Mouse (Mus musculus): Measurements from ENCODE around the gene Gpc6. TPM values are rescaled to one million over a fixed set of nuclear protein-coding genes. Genes with fewer than 3 reads are reported as not detected.

The Gpc6 gene
- total RNA-seq, 1 experiment from 2014 or later, result 14.4 TPM

DNA sequence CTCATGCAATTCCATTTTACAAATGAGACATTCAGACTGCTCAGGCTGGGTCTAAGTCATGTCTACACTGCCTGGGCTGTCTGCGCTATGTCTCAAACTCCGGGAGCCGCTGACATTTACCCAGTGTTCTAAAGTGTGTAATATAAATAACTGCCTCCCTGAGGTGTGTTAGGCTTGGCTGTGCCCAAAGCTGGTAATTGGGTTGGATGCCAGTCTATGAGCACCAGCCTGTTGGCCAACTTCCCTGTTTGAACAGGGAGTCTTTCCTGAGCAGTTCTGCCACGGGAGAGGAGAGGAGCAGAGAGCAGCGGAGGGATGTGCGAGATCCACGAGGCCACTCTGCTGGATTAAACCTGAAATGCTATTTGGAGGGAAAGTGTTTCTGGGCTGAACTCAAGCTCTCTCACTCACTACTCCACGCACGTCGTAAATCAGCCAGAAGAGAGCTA, 785.4 kb downstream of the Gpc6 start:
- DNase-seq, result peak; percentile 10

DNA sequence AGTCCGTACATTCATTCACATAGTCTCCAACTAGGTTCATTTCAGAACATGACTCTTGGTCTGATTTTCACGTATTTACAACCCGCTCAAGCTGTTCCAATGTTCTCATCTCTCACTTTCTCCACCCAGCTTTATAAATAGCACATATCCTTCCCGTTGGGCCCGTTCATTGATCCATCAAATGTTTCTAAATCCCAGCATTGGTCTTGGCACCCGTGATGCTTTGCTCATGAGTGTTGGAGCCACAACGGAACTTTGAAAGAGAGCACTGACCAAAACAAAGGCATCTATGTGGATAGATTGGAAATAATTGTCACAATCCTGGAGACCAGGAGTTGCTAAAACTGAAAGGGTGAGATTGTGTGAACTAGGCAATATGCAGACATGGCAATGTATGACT, 787.2 kb downstream of the Gpc6 start:
- no peak for DNase-seq

GRCm38 (mm10) chr14:117714165-117714564, 789.0 kb downstream of the Gpc6 start:
- DNase-seq, result no peak

DNA sequence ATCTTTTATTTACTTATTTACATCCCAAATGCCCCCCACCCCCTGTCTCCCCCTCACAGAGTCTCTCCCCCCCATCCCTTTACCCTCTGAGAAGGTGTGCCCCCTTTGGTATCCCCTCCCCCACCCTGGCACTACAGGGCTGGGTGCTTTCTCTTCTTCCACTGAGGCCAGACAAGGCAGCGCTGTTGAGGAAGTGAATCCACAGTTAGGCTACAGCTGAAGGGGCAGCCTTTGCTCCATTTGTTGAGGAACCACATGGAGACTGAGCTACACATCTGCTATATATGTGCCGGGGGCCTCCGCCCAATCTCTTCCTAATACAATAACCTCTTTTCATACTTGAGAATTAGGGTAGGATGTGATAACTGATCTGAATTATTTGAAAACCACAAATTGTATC, 791.2 kb downstream of the Gpc6 start:
- no peak for DNase-seq

DNA sequence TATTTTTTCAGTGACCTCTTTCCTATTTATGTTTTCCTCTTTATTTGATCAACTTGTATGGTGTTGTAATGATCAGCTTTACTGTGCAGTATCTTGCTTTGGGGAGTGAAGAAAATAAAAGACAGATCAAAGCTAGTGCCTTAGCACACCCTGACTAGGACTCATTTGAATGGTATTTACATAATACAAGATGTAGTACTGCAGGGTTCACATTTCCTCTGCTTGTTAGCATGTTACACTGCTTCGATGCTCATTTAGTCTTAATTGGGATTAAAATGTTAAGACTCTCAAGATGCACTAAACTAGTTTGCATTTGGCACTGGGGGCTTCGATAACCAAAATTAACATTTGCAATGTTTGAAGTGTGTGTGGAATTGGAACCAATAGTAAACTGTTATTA, 803.6 kb downstream of the Gpc6 start:
- no peak for DNase-seq

GRCm38 (mm10) chr14:117755231-117755630, 830.1 kb downstream of the Gpc6 start:
- DNase-seq, result no peak

DNA sequence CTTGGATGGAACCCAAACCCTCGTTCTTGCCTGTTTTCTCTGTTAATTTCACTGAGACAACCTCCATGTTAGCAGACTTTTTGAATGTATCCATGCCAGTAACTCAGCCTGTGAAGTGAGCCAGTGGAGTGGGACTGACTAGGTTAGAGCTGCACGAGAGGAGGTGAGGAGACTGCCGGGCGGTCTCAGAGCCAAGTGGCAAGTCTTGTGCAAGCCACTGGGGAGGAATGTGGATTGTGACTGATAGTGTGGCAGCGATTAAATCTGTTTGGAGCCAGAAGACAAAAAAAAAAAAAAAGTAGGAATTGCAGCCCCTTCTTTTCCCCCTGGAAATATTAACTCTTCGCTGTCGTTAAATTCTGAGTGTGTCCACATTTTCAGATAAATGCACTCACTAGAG, 831.4 kb downstream of the Gpc6 start:
- peak; percentile 38 for DNase-seq

DNA sequence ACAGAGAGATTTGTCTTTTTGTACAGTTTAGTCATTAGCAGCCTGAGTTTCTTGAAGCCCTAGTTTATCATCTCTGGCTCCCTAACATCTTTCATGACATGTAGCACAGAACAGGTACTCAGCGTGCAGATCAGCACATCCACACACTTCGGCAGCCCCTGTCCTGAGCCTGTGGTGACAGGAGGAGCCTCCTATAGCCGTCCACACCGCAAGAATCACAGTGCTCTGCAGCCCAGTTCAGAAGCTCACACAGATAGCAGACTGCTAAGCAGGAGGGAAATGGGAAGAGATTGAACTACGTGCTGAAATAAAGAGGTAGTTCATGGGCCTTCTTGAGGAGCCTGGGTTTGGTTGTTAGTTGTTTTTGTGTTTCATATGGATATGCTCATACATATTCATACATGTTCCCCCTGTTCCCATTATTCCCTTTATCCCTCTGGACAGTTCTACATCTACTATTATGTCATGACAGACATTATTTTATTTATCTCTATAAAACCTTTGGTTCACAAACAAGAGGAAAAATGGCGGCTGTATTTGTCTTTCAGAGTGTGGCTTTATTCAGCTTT, 832.8 kb downstream of the Gpc6 start:
- no peak for DNase-seq

GRCm38 (mm10) chr14:117760830-117761517, 835.9 kb downstream of the Gpc6 start:
- DNase-seq, result no peak

DNA sequence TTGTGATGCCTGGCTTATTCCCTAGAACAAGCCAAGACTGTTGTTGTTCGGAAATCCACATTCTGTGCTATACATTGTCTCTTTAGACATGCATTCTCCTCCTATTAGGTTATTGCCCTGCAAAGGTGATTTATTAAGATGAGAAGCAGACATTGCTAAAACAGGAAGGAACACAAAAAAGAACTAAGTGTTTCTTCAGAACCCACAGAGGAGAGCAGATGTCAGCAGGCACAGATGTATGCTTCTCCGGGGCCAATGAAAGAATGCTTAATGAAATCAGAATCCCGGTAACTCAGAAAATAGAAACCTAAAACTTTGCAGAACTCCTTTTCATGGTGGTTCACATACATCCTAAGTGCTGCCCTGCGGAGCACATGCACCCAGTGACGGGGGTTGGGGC, 837.8 kb downstream of the Gpc6 start:
- DNase-seq, result no peak

GRCm38 (mm10) chr14:117767861-117768260, 842.7 kb downstream of the Gpc6 start:
- DNase-seq, result no peak

GRCm38 (mm10) chr14:117768697-117769096, 843.6 kb downstream of the Gpc6 start:
- no peak for DNase-seq

- no peak for DNase-seq
Observed at GRCm38 (mm10) chr14:117773373-117773772, 848.3 kb downstream of the Gpc6 start.

- no peak for DNase-seq
Observed at GRCm38 (mm10) chr14:117777866-117778500, 852.9 kb downstream of the Gpc6 start.

DNA sequence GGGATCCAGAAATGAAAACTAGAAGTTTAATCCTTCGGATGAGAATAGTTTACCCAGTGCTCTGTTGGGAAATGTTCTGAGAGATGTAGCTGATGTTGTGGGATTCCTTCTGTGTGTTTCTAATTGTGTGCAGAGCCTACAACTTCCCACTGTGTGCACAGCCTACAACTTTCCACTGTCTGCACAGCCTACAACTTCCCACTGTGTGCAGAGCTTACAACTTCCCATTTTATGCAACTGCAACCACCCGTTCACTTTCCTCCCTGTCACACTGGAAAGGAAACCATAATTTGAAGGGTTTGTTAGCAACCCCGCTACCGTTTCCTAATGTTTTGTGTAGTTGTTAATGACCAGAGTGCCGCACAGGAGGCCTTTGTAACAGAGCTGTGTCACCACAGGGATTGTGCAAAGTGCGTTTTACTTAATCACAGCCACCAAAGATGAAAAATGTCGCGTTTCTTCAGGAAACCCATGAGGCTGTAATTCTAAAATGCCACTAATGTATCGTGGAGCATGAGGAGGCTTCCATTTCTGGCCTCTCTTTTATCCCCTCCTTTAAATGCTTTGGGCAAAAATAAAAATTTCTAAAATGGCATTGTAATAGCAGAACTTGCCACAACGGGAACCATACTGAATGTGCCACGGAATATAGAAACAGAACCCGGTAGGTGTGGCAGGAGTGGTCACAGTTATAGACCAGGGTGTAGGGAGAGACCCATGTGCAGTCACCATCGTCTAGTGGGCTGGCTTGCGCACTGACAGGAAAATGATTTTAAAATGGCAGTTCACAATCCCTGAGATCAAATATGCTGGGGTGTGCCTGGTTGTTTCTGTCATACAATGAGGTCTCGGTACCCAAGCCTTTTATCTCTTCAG, 853.7 kb downstream of the Gpc6 start:
- no peak for DNase-seq

GRCm38 (mm10) chr14:117781724-117782123, 856.6 kb downstream of the Gpc6 start:
- DNase-seq, result no peak

- DNase-seq, result no peak
Observed at GRCm38 (mm10) chr14:117783671-117784262, 858.7 kb downstream of the Gpc6 start.

DNA sequence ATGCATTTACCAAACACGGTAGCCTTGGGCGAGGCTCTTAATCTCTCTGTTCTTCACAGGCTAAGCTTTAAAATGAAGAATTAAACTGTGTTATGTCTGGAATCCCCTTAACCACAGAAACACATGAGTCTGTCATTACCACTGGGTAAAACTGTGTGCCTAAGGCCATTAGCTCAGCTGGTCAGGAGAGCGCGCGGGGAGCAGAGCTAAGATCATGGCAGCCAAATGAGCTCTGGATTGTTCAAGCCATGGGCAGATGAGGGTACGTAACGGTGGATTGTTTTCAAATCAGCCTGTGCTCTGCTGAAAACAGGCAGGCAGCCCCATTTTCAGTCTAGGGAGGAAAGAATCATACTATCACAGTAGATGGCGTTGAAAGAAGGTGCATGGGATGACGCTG, 859.8 kb downstream of the Gpc6 start:
- DNase-seq, result no peak

DNA sequence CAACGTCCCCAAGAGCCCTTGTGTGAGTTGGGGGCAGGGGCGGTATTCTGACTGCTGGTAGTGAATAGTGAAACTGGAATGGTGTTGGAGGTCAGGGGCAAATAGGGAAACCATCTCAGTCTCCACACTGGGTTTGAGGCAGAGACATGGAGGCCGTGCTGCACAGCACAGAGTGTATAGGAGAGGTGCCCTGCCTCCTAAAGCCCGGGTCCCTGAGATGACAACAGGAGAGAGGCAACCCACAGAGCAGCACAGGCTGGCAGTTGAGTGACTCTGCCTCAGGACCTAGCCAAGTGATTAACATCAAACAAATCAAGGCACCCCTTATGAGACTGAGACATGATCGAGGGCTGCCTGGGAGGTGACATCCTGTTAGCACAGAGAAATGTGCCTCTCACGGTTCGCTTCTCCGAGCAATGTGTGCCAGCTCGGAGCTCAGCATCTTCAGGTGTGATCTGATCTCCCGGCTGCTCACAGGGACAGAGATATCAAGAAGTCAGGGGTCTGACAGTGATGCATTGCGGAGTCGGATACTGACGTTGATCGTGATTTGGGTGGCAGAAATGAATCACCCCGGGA, 860.5 kb downstream of the Gpc6 start:
- DNase-seq, result no peak

DNA sequence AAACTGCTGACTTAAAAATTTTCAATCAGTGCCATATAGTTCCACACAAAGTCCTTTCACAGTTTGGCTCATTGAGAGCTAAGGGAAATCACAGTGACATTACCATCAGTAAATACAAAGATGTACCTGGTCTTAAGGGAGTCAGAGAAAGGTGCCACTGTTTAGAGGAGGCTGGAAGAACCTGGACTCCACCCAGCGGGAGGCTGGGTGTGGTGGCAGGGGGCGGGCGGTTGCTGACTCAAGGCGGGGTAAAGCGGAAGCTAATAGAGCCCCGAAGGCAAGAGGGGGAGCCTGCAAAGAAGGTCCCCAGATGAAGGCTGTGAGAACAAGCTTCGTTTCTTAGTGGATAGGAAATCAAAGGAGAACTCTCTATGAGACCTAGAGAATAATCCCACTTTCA, 861.5 kb downstream of the Gpc6 start:
- DNase-seq, result no peak

DNA sequence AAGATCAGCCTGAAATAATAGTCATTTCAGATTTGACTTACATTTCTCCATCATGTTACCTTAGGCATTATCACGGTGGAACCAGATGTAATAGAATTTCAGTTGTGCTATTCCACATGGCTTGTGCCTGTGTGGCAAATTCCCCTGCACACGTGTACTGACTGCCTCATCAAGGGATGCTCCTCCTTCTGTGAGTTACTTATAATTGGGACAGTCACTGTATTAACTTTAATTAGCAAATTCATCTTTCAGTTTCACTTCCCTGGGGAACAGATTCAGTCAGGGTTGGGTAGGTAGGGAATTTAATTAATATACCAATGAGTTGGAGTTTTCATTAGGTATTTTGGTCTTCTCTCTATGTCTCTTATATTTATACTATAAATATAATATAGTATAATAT, 869.8 kb downstream of the Gpc6 start:
- DNase-seq, result no peak

GRCm38 (mm10) chr14:117796661-117797060, 871.5 kb downstream of the Gpc6 start:
- no peak for DNase-seq

All from adrenal gland, postnatal 14 days (tissue).